Mouse (Mus musculus) embryonic facial prominence, embryonic 12.5 days (tissue): Measurements from ENCODE around the gene Zfp385b. TPM values are rescaled to one million over a fixed set of nuclear protein-coding genes. Genes with fewer than 3 reads are reported as not detected.

Experiments
- ATAC-seq: fragments of 200-750 bp; cut with Nextera tagmentation; 2 replicates; pipeline ENCODE4 v1.8.0; 2017; ENCODE audit not compliant: insufficient number of reproducible peaks, insufficient read depth, low FRiP score, low TSS enrichment
- H3K27ac ChIP-seq: fragments of 300-500 bp; sonication (generic); 2 replicates; pipeline ENCODE4 v1.5.1; 2016; ENCODE audit warnings: mild to moderate bottlenecking
- H3K27me3 ChIP-seq: fragments of 300-500 bp; sonication (generic); 2 replicates; pipeline ENCODE4 v1.6.1; 2016; ENCODE audit warnings: mild to moderate bottlenecking, moderate library complexity
- H3K36me3 ChIP-seq: fragments of 300-500 bp; sonication (generic); 2 replicates; pipeline ENCODE4 v1.6.1; 2016; ENCODE audit warnings: mild to moderate bottlenecking
- H3K4me1 ChIP-seq: fragments of 300-500 bp; sonication (generic); 2 replicates; pipeline ENCODE4 v1.6.1; 2016
- H3K4me2 ChIP-seq: fragments of 300-500 bp; sonication (generic); replicated peaks from 2 replicates; pipeline ENCODE4 v1.6.1; 2016; ENCODE audit warnings: mild to moderate bottlenecking, moderate library complexity
- H3K4me3 ChIP-seq: fragments of 300-500 bp; sonication (generic); 2 replicates; pipeline ENCODE4 v1.5.1; 2016; ENCODE audit warnings: mild to moderate bottlenecking
- H3K9ac ChIP-seq: fragments of 300-500 bp; sonication (generic); 2 replicates; pipeline ENCODE4 v1.6.1; 2016; ENCODE audit warnings: mild to moderate bottlenecking, moderate library complexity
- H3K9me3 ChIP-seq: fragments of 300-500 bp; sonication (generic); 2 replicates; pipeline ENCODE4 v1.6.1; 2016; ENCODE audit warnings: mild to moderate bottlenecking, moderate library complexity
- WGBS: fragments of 180-500 bp; shearing (Covaris S2); methylation state at CpG from one replicate; pipeline ENCODE4 v1.1.7; 2016; 5-methylcytosine and 5-hydroxymethylcytosine counted together
- polyA plus RNA-seq: library from polyadenylated mRNA; unstranded; fragments of >200 nt; fragmentation: Nextera tagmentation; extraction: Ambion mirVana; gene quantifications from 2 replicates; pipeline ENCODE4 v1.2.1, GENCODE M21; 2016

Gene Zfp385b
- polyA plus RNA-seq, 1 experiment from 2014 or later = 3.6 TPM

DNA sequence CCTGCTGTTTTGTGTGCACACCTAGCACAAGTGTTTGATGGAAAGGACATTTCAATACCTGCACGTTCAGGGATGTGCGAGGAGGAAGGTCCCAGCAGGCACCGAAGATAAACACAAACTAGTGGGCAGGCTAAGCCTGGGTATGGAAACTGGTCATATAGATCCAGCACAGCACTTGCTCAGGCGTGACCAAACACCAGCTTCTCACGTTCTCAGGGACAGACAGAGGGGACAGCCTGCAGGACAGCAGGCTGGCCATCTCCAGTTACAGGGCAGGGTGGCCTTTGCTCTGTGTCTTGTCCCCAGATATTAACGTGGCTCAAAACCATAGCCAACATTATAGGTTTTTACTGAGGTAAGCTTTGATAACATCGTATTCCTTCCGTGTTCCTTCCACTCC, 128.3 kb downstream of the Zfp385b start:
- H3K9ac ChIP-seq = no peak overlapping the region
- H3K4me1 ChIP-seq = 0 out of 2 replicates have a peak, but pooled peaks cover 3% of the 10 kb centered on the region

DNA sequence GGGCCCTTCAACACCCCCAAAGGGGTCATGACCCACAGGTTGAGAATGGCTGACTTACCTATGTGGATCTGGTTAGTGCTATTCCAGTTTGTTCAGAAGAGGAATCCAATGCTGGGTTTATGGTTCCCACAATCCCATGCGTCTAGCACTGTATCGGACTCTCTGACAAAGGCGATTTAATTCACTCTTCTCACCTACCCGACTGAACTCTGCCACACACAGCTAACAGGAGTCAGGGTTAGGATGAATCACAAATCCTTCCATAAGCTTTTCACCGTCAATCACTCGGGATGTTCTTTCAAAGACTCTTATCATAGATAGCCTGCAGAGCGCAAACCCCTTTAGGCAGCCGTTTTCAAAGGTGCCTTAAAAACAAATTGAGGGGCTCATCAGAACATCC, 129.1 kb downstream of the Zfp385b start:
- Histone ChIP-seq H3K9me3 (no peaks in the 10 kb centered on the region), H3K4me3 (no peak overlapping the region), H3K9ac (no peak overlapping the region), H3K27me3 (no peaks in the 10 kb centered on the region), H3K4me1 (0 out of 2 replicates have a peak, but pooled peaks cover 3% of the 10 kb centered on the region), H3K27ac (no peak overlapping the region), H3K36me3 (no peaks in the 10 kb centered on the region), H3K4me2 (no peak overlapping the region)
- ATAC-seq = no peak
- 81% methylated on average over 8 of the region's 8 CpGs for WGBS

More for the DNA sequence above, 128.3 kb downstream of the Zfp385b start:
- no peaks in the 10 kb centered on the region for H3K27me3 ChIP-seq
- no peak overlapping the region for H3K4me3 ChIP-seq
- H3K9me3 ChIP-seq = no peaks in the 10 kb centered on the region
- ATAC-seq = no peak
- H3K4me2 ChIP-seq = no peak overlapping the region
- 71% methylated on average over 8 of the region's 8 CpGs for WGBS
- no peaks in the 10 kb centered on the region for H3K36me3 ChIP-seq
- no peak overlapping the region for H3K27ac ChIP-seq

DNA sequence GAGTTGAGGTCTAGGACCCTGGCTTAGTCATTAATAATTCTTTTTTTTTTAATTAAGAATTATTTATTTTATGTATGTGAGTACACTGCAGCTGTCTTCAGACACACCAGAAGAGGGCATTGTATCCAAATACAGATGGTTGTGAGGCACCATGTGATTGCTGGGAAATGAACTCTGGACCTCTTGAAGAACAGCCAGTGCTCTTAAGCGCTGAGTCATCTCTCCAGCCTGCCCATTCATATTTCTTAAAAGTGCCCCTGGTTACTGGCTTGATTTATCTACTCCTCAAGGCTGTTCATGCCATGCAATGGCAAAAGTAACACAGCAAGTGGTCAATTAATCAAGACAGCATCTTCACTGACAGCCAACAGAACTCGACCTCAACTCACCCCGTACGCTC, 130.8 kb downstream of the Zfp385b start:
- no peak overlapping the region for H3K4me3 ChIP-seq
- H3K4me2 ChIP-seq = no peak overlapping the region
- 0 out of 2 replicates have a peak, but pooled peaks cover 3% of the 10 kb centered on the region for H3K4me1 ChIP-seq
- WGBS = 89% methylated on average over 4 of the region's 4 CpGs
- no peak overlapping the region for H3K27ac ChIP-seq
- H3K9me3 ChIP-seq = no peaks in the 10 kb centered on the region
- ATAC-seq = no peak
- H3K36me3 ChIP-seq = no peaks in the 10 kb centered on the region
- H3K9ac ChIP-seq = no peak overlapping the region
- no peaks in the 10 kb centered on the region for H3K27me3 ChIP-seq

DNA sequence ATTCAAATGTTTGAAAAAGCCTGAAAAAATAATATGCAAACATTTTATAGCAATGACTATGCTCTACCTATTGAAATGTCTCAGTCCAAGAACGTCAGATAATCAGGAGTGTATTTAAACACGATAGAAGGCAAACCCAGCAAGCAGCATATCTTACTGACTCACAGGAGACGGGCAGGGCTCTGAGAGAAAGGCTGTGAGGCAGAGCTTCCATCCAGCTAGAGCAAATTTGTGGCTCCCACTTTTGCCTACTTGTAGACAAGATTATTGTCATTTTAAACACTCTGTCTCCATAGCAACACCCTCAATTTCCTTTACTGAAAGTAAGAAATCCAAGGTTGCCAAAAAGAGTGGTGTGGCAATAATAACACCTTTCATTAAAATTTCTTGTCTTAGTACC, 135.4 kb downstream of the Zfp385b start:
- WGBS = 81% methylated on average over 3 of the region's 3 CpGs
- H3K9me3 ChIP-seq = no peaks in the 10 kb centered on the region

DNA sequence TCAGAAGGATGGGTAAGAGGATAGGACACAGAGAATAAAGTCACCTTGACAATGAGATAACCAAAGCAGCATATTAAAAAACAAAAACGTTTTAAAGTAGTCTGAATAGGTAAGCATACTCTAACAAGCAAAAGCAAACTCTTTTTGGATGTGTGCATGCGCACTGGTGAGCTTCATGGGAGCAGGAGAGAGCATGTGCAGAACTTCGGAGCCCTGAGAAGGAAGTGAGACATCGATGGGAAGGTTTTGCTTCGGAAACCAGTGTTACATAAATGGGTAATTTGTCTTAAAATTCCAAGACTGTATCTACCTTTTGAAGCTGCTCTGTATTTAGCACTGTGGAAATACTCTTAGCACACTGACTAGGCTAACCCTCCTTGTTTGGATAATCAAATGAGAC, 137.2 kb downstream of the Zfp385b start:
- ATAC-seq = no peak

More for the DNA sequence above, 135.4 kb downstream of the Zfp385b start:
- no peaks in the 10 kb centered on the region for H3K36me3 ChIP-seq
- no peak for ATAC-seq
- H3K9ac ChIP-seq = no peak overlapping the region
- H3K4me2 ChIP-seq = no peak overlapping the region
- H3K27me3 ChIP-seq = no peaks in the 10 kb centered on the region
- no peaks in the 10 kb centered on the region for H3K4me1 ChIP-seq
- H3K27ac ChIP-seq = no peak overlapping the region
- no peak overlapping the region for H3K4me3 ChIP-seq

DNA sequence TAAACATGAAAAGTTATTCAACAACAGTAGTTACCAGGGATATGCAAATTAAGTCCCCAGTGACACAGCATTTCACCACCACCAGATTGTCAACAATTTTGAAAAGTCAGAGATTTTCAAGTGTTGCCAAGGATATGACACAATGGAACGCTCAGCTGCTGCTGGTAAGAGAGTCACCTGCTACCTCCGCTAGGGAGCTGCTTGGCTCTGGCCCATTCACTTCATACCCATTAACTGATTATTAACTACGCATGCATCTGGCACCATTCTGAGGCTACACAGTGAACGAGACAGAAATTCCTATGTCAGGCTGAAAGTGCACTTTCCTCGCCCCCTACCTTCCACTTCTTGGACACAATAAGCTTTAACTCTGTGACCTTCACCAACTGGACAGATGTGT, 137.7 kb downstream of the Zfp385b start:
- H3K4me2 ChIP-seq = no peak overlapping the region
- H3K27ac ChIP-seq = no peak overlapping the region
- H3K4me1 ChIP-seq = no peaks in the 10 kb centered on the region
- WGBS = 73% methylated on average over 5 of the region's 5 CpGs
- no peaks in the 10 kb centered on the region for H3K9me3 ChIP-seq
- no peaks in the 10 kb centered on the region for H3K36me3 ChIP-seq
- ATAC-seq = no peak
- no peak overlapping the region for H3K9ac ChIP-seq
- no peaks in the 10 kb centered on the region for H3K27me3 ChIP-seq
- no peak overlapping the region for H3K4me3 ChIP-seq

More for the DNA sequence above, 137.2 kb downstream of the Zfp385b start:
- Histone ChIP-seq H3K4me1 (no peaks in the 10 kb centered on the region), H3K27ac (no peak overlapping the region), H3K27me3 (no peaks in the 10 kb centered on the region), H3K36me3 (no peaks in the 10 kb centered on the region), H3K4me3 (no peak overlapping the region), H3K9me3 (no peaks in the 10 kb centered on the region), H3K9ac (no peak overlapping the region), H3K4me2 (no peak overlapping the region)
- WGBS = 79% methylated on average over 5 of the region's 5 CpGs

DNA sequence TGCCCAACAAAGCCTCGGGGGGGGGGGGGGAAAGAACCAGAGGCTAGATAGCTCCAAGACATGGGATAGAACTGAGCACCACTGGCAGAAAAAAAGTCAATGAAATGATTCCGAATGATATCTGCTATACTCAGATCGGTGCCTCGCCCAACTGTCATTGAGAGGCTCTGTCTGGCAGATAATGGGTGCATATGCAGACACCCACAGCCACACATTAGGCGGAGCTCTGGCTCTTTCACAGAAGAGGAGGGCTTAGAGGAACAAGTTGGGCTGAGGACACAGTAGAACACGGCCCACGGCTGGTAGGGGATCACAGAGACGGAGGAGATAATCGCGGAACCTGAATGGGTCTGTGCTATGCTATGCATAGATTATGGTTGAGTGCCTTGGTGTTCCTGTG, 145.7 kb downstream of the Zfp385b start:
- no peak overlapping the region for H3K9ac ChIP-seq
- H3K4me1 ChIP-seq = no peaks in the 10 kb centered on the region
- no peaks in the 10 kb centered on the region for H3K36me3 ChIP-seq
- ATAC-seq = no peak
- no peak overlapping the region for H3K4me2 ChIP-seq
- H3K4me3 ChIP-seq = no peak overlapping the region
- H3K27ac ChIP-seq = no peak overlapping the region
- 89% methylated on average over 10 of the region's 10 CpGs for WGBS
- H3K9me3 ChIP-seq = no peaks in the 10 kb centered on the region
- no peaks in the 10 kb centered on the region for H3K27me3 ChIP-seq

DNA sequence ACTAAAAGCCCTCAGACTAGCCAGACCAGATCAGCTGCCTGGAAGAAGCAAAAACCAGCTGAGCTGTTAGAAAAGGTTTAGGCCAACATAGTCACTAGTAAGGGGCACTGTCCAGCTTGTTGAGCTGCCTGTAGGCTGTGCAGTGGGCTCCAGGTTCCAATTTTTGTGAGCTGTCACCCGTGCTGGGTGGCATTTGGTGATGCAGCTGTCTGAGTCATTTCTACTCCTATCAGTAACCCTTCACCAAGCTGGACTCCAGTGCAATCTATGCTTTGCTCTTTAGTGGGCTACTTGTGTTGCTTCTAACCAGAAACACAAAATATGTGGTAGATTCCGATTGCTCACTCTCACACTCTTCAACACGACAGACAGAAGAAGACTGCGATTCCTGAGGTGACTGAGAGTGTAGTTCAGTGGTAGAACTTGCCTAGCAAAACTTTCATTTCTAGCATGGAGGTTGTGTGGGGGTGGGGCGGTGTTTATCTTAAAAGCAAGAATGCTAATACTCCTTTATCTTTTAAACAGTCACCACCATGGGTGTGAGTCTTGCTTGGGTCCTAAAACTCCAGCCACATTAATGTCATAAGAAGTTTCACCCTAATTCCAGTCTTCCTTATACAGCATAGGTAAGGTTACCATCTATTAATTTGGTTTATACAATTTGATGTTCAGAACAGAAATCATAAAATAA, 147.1 kb downstream of the Zfp385b start:
- no peaks in the 10 kb centered on the region for H3K27me3 ChIP-seq
- H3K4me1 ChIP-seq = no peaks in the 10 kb centered on the region
- WGBS = 91% methylated on average over 5 of the region's 5 CpGs
- no peak overlapping the region for H3K4me3 ChIP-seq
- H3K9me3 ChIP-seq = no peaks in the 10 kb centered on the region
- no peaks in the 10 kb centered on the region for H3K36me3 ChIP-seq
- H3K9ac ChIP-seq = no peak overlapping the region
- H3K4me2 ChIP-seq = no peak overlapping the region
- no peak for ATAC-seq
- no peak overlapping the region for H3K27ac ChIP-seq

DNA sequence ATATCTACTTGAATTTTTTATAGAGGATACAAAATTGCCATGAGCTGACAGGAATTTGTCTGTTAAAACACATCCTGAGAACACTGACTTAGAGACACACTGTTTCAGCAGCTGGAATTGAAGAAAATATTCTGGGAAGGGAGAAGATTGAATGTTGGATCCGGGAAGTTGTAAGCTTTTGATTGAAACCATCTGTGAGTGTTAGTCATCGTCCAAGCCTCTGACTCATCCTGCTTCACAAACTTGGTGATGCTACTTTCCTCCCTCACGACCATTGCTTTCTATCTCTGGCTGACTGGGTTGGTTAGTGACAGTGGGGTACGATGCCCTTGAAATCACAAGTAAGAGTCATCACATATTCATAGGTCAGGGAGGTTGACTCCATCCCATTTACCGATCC, 157.3 kb downstream of the Zfp385b start:
- ATAC-seq = no peak
- Histone ChIP-seq H3K4me2 (no peak overlapping the region), H3K4me3 (no peak overlapping the region)

DNA sequence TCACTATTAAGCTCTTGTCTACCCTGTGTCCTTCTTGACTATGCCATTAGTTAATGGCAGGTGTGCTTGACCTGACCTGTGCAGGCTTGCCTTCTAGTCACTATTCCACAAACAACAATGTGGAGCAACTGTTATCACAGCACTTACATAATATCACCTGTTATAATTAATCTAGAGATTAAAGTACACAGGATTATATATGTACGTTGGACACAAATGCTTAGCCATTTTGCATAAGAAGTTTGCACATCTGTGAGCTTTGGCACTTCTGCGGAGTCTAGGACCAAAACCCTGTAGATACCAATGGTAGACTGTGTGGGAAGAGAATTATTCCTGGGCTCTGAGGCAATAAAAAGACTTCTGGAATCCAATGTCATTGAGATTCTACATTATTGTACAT, 165.8 kb downstream of the Zfp385b start:
- Histone ChIP-seq H3K27ac (no peak overlapping the region), H3K27me3 (no peaks in the 10 kb centered on the region), H3K9me3 (no peaks in the 10 kb centered on the region), H3K4me2 (no peak overlapping the region), H3K4me3 (no peak overlapping the region), H3K4me1 (no peaks in the 10 kb centered on the region), H3K9ac (no peak overlapping the region), H3K36me3 (no peaks in the 10 kb centered on the region)
- no peak for ATAC-seq
- 88% methylated on average over 2 of the region's 2 CpGs for WGBS

More for the DNA sequence above, 157.3 kb downstream of the Zfp385b start:
- Histone ChIP-seq H3K4me1 (no peaks in the 10 kb centered on the region), H3K27me3 (no peaks in the 10 kb centered on the region), H3K9me3 (no peaks in the 10 kb centered on the region), H3K27ac (no peak overlapping the region), H3K36me3 (no peaks in the 10 kb centered on the region), H3K9ac (no peak overlapping the region)
- 62% methylated on average over 5 of the region's 5 CpGs for WGBS

DNA sequence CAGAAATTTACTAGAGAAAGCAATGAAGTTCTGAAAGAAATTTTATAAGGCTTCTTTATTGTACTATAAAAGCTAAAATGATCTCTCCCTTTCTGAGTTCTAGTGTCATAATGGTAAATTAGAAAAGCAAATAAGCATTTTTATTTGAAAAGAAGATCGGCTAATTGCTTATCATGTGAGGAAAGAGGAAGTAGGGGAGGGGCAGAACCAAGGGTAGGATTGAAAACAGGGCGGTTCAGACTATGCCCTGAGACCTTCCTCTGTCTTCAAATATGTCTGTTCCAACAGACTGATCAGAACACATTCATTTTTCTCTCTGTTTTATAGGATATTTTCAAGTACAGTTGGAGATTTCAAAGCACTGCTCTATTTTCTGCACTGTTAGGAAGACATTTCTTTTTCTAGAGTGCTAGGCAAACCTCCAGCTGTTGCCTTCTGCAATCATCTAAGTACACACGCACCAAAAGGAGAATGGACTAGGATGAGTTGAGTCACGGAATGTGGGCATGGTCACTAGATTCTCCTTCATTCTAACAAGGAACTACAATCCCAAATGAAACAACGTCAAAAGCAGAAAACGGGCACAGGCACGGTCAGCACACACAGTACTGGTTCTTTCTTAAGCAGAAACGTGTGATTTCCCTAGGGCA, 177.8 kb downstream of the Zfp385b start:
- ATAC-seq = no peak
- no peaks in the 10 kb centered on the region for H3K27me3 ChIP-seq
- H3K27ac ChIP-seq = no peak overlapping the region
- H3K36me3 ChIP-seq = no peaks in the 10 kb centered on the region
- 86% methylated on average over 8 of the region's 8 CpGs for WGBS
- H3K9me3 ChIP-seq = no peaks in the 10 kb centered on the region
- no peak overlapping the region for H3K9ac ChIP-seq
- no peaks in the 10 kb centered on the region for H3K4me1 ChIP-seq
- H3K4me2 ChIP-seq = no peak overlapping the region
- no peak overlapping the region for H3K4me3 ChIP-seq

DNA sequence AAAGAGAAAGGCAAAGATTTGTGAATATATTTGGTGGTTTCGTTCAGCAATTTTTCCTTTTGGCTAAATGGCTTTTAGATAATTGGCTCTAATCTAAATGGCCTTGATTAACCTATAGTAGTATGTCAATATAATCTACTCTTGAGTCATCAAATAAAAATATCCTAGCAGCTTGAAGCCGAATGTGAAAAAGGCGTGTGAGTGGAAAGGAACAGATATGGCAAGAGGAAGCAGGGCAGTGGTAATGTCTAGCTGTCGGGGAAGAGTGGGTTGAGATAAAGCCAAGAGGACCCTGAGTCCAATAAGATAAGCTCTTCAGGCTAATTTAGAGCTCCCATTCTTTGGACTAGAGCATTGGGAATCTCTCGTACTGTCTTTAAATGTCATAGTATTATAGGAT, 179.4 kb downstream of the Zfp385b start:
- no peak overlapping the region for H3K4me2 ChIP-seq
- no peaks in the 10 kb centered on the region for H3K36me3 ChIP-seq
- H3K4me3 ChIP-seq = no peak overlapping the region
- 90% methylated on average over 5 of the region's 5 CpGs for WGBS
- H3K27me3 ChIP-seq = no peaks in the 10 kb centered on the region
- H3K27ac ChIP-seq = no peak overlapping the region
- no peak overlapping the region for H3K9ac ChIP-seq
- H3K4me1 ChIP-seq = no peaks in the 10 kb centered on the region
- H3K9me3 ChIP-seq = no peaks in the 10 kb centered on the region
- no peak for ATAC-seq
